Mouse (Mus musculus) yolk sac, embryonic 10.5 days (tissue): ENCODE data around the gene Galnt11.

ENCODE experiments used
- DNase-seq: peaks from one replicate; pipeline ENCODE4 v3.0.0-alpha.2; 2017; ENCODE audit warnings: low spot score

Galnt11 gene

DNA sequence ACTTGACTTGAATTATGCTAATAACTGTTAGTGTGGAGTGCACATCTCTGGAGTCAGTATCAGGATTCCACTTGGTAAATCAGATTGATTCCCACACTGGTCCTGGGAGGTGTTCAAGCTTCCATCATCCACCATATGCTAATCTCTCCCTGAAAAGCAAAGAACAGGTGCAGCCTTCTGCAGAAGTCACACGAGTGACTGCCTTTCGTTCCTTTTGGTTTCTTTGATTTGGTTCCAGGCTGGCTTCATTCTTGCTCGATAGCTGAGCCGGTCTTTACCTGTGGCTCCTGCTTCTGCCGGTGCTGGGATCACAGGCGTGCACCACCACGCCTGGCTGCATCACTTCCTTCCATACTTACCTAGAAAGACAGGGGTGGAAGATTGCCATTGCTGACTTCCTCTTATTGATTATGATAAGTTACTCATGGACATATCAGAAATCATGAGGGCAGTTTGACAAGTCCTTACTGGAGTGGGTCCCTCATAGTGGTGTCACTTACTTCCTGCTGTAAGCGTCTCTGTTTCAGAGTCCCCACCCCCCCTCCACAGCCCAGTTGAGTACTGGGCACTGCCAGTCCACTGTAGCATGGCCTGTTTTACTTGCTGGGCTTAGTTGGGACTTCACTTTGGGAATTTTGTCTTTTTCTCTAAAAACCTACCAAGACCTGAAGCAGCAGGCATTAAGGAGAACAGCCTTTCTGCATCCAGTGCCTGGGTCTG is 31.3 kb downstream of the Galnt11 start:
- DNase-seq = peak; percentile 48

DNA sequence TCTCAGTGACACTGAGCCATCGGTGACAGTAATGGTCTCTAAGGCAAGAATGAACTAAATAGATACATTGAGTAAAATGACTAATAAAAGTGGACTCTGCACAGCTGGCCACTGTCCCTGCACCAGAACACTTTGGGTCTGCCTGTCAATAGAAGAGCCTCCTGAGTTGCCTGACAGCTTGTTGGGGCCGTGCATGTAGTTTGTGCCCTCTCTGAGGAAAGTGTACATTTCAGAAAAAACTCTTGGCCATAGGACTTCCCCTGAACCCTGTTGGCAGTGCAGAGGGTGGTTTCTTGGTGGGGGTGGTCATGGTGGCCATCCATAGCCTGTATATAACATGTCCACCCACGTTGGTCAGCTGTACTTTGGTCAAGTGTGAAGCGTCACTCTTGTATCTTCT is 32.8 kb downstream of the Galnt11 start:
- DNase-seq = no peak

DNA sequence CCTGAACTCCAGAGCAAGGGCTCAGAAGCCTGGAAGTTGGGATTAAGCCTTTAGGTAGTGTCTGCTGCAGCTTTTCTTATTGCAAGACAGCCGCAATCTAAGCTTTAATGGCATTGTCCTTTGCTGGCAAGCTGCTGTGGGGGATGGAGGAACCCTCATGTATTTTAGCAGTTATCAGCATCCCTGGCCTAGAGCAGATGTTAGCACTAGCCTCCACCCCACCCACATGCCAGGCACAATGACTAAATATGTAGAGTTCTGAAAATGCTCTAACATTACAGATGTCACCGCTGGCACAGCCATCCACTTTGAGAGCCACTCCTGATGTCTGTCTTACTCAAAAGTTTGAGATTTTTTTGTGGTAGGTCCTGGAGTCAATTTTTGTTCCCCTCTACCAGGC is 35.0 kb downstream of the Galnt11 start:
- no peak for DNase-seq

DNA sequence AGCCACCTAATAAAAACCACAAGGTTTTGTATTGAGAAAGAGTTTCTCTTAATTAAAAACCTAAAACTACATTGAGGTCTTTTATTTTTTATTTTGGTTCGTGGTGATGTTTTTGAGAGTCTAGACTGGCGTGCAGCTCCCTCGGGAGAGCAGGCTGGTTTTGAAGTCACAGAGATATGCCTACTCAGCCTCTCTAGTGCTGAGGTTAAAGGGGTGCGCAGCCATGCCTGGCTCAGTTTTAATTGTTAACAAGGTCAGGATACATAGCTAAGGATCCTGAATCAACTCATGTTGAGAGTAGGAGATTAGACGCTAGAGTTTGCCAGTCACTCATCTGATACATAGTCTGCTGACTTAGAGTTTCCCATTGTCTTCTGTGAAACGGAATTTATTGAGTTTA is 39.7 kb downstream of the Galnt11 start:
- no peak for DNase-seq

DNA sequence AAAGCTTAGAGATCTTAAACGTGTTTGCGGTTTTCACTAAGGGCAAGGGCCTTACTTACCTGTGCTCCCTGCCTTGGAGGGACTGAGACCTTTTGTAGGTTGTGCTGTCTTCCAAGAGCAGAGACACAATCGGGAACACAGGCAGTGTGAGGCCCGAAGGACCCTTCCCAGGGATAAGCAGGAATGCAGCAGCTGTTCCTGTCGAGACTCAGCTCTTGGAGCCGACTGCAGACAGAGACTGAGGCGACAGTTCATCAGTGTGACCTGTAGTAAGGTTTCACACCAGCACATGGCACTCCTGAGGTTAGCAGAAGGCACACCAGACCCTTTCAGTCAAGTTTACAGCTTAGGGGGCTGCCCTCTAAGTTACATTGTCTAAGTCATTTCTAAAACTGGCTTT is 40.6 kb downstream of the Galnt11 start:
- no peak for DNase-seq

GRCm38 (mm10) chr5:25268258-25268888 is 46.7 kb downstream of the Galnt11 start:
- no peak for DNase-seq

DNA sequence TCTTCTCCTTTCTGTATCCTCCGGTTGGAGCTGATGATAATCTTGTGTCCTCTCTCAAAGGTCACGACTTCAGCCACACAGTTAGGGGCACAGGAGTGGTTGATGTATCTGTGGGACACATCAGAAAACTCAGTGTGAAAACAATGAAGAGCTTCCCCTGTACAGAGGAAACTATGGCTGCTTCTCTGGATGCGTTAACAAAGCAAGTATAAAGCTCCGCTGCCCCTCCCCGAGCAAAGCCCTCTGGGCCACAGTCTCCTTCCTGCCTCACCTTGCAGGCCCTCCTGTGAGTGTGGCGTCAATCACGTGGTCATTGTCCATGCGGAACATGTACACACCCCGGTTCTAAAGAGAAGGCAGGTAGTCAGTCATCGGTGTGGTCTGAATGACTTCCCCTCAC is 53.9 kb downstream of the Galnt11 start:
- no peak for DNase-seq

DNA sequence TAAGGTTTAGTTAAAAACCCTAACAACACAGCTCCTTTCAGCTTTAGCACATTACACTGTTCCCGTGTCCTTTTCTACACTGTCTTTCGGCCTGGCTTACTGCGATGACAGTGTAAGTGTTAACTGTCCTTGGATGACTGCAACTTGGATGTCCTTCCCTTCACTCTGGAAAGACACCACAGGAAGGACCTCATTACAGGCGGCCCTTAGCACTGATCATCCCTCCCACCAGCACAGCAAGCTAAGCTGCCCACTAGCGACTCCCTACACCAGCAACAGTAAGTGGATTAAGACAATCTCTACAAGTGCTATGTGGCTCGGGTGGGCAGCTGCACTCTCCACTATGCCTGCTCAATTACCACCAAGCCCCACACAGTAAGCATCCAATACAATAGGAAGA is 54.7 kb downstream of the Galnt11 start:
- DNase-seq = no peak

GRCm38 (mm10) chr5:25283988-25284387 is 62.3 kb downstream of the Galnt11 start:
- DNase-seq = no peak

DNA sequence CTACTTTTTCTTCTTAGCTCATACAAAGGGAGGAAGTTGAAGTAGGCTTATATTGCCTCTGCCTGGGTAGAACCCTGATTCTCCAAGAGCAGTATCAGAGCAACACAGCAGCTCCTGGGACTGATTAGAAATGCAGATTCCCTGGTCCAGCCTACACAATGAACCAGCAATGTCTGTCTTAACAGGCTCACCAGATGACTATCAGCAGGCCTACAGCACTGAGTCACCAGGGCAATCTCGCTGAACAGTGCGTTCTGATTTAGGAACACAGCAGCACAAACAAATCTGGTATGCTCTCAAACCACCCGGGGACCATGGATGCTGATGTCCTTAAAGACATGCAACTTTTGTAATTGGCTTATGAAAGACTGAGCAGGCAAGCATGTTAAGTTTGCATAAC is 75.1 kb downstream of the Galnt11 start:
- no peak for DNase-seq

DNA sequence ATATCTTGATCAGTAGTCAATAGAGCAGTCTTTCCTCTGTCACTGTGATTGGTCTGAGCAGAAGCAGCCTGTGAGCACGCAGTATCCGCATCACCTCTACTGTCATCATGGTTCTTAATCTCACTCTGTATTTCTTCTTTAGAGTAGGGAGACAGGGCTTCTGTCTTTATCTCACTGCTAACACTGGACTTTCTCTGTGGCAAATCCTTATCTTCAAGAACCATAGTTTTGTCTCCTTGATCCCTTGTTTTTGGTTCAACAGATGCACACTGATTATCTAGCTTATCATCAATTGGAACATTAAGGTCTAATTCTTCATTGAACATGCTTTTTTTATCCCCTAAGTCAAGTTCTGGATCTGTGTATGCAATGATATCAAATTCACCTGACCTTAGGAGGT is 88.5 kb downstream of the Galnt11 start:
- no peak for DNase-seq

GRCm38 (mm10) chr5:25313881-25314280 is 92.2 kb downstream of the Galnt11 start:
- no peak for DNase-seq
